Mouse (Mus musculus) Patski (cell line): ENCODE results near the gene Olfr193. TPM values are rescaled to one million over a fixed set of nuclear protein-coding genes. Genes with fewer than 3 reads are reported as not detected.
"Not testable (repeated sequence)": the region's sequence is repeated elsewhere in the genome, so short reads cannot be mapped to it uniquely, and the experiment has no call there.

Experiments used
- ATAC-seq: fragments of 100-300 bp; one replicate; pipeline ENCODE4 v1.8.0; 2021
- CTCF ChIA-PET: fragments of 350-600 bp; sonication (Branson Sonifier 250); formaldehyde crosslinking; loops from one replicate; lab custom pipeline; 2022; ENCODE audit warnings: inconsistent platforms; lab: Charles Lee
- POLR2A ChIA-PET: fragments of 350-600 bp; sonication (Branson Sonifier 250); formaldehyde crosslinking; loops from one replicate; lab custom pipeline; 2022; ENCODE audit warnings: antibody characterized with exemption, inconsistent platforms; lab: Charles Lee
- DNase-seq: peaks from one replicate; pipeline ENCODE4 v3.0.0-alpha.2; 2011; ENCODE audit warnings: low read depth, low spot score
- H3K27me3 ChIP-seq: fragments of 371-371 bp; one replicate; pipeline ENCODE4 v1.5.1; 2021
- CTCF ChIP-seq: fragments of 100-300 bp; IDR thresholded peaks from one replicate; pipeline ENCODE4 v1.5.1; 2021
- in situ Hi-C: fragments of 300-500 bp; cut with MboI; formaldehyde crosslinking; loops from 3 replicates; pipeline ENCODE4 v1.11.1; 2018; ENCODE audit warnings: low pct_unique_long_range_greater_than_20kb, mixed read lengths
- polyA plus RNA-seq: library from polyadenylated mRNA; unstranded; gene quantifications from one replicate; pipeline ENCODE4 v1.2.3, GENCODE M21; 2021

Gene Olfr193
- not detected for polyA plus RNA-seq

DNA sequence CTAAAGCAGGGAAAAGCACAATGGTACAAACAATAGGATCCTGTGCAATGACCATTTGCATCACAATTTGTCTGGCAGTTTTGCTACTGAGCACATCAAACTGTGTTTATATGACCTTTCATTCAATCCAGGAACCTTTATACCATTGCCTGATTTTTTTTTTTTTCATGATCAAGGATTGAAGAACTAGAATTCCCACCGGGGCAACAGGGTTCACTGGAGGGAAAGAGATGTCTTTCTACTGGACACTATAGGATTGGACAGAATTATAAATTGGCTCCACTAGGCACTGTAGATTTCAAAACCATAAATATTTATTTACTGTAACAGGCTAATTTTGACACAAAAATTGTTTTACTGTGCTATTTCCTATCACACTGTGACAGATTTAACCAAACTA, at the start of gene Olfr193:
TSS of gene Olfr193 (minus strand) at position 101 of the 400 bp plus-strand sequence.
- H3K27me3 ChIP-seq, result no peaks in the 10 kb centered on the region
- TF ChIP-seq CTCF, result no peak
- ChIA-PET CTCF (no interaction called here), POLR2A (no interaction called here)
- in situ Hi-C loops, result no loop called here
- no peak for ATAC-seq
- DNase-seq, result no peak

GRCm38 (mm10) chr16:59151996-59152395, 40.3 kb upstream of the Olfr193 start:
- CTCF ChIA-PET, result no interaction called here
- no peaks in the 10 kb centered on the region for H3K27me3 ChIP-seq
- ATAC-seq, result no peak
- TF ChIP-seq CTCF, result no peak
- in situ Hi-C loops, result no loop called here
- no peak for DNase-seq
- POLR2A ChIA-PET, result no interaction called here

GRCm38 (mm10) chr16:59146746-59147145, 35.1 kb upstream of the Olfr193 start, which contains the start of gene Olfr195:
Gene Olfr195 (plus strand): TSS chr16:59147046.
- H3K27me3 ChIP-seq, result no peaks in the 10 kb centered on the region
- DNase-seq, result no peak
- ATAC-seq, result no peak
- no peak for TF ChIP-seq CTCF
- in situ Hi-C loops, result no loop called here
- POLR2A ChIA-PET, result no interaction called here
- CTCF ChIA-PET, result no interaction called here

DNA sequence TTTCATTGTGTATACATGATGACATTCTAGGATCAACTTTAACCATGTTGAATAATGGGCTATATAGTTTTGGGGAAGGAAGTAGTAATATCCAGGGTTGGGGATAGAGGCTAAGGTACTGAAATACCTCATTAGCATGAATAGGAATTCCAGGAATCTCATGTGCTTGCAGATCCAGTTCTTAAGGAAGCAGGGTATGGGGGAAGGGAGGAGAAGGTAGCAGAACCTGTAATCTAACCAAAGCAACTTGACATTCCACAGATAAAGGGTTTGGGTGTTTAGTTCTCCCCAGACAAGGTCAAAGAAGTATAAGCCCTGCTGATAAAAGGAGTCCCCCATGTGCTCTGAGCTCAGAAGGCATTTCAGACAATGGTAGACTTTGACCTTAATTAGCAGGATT, 29.4 kb upstream of the Olfr193 start:
- no peak for ATAC-seq
- CTCF ChIA-PET, result no interaction called here

DNA sequence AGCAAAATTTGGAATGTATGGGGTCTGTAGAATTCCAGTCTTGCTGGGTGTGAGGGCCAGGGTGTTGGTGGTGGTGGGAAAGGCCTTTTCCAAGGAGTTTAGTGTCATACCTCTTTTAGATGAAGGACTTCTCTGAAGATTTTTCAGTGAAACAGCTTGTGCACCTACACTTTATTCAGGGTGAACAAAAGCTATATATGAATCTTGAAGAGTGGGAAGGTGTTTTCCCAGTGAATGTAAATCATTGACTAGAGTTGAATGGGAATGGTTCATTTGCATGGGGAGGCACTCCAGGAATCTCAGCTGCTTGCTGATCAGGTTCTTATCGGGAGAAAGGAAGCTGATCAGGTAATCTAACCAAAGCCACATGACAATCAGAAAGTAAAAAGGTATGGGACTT, 19.1 kb upstream of the Olfr193 start:
- no peak for DNase-seq
- TF ChIP-seq CTCF, result no peak
- ChIA-PET CTCF (no interaction called here), POLR2A (no interaction called here)
- no peak for ATAC-seq
- in situ Hi-C loops, result no loop called here
- H3K27me3 ChIP-seq, result no peaks in the 10 kb centered on the region

More for the DNA sequence above, 29.4 kb upstream of the Olfr193 start:
- no peak for TF ChIP-seq CTCF
- POLR2A ChIA-PET, result no interaction called here
- no peak for DNase-seq
- no peaks in the 10 kb centered on the region for H3K27me3 ChIP-seq
- in situ Hi-C loops, result no loop called here

DNA sequence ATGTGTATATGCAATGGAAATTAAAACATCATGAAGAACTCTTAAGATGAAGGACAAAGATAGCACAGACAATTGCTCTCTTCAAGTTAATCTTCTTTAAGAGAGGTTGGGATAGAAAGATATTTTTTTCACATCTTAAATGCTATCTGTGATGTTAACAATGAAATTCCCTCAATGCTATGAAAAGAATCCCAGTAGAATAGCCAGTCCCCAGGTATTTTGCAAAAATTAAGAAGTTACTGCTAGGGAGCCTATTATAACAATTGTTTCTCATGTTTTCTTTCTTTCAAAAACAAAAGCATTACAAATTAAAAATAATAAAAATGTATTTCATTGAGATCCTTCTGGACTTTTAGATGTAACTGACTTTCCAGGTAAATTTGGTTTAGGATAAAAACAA, 9.3 kb upstream of the Olfr193 start, which contains the start of gene Olfr194:
TSS of gene Olfr194 (minus strand) at position 101 of the 400 bp plus-strand sequence.
- TF ChIP-seq CTCF, result no peak
- no peaks in the 10 kb centered on the region for H3K27me3 ChIP-seq
- in situ Hi-C loops, result no loop called here
- no peak for DNase-seq
- ATAC-seq, result no peak
- ChIA-PET POLR2A (no interaction called here), CTCF (no interaction called here)

GRCm38 (mm10) chr16:59108522-59108921, 3.2 kb downstream of the Olfr193 start:
- POLR2A ChIA-PET, in situ Hi-C loops, H3K27me3 ChIP-seq, ATAC-seq, CTCF ChIA-PET, DNase-seq: not testable (repeated sequence)

DNA sequence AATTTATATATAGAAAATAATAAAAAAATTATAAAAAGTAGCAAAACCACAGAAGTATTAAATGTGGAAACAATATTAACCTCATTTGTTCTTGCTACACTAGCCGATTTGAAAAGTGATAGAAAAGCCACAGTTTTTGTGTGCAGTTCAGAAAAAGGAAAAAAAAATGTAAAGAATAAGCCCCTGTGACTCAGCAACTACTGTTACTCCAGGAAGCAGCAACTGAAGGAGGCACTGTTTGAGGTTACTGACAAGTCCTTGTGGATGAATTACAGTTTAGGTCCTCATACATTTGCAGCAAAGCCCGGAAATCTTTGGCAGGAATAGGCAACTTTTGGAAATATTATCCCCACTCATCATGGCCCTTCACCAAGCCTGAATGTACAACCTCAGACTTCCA, 6.4 kb downstream of the Olfr193 start:
- POLR2A ChIA-PET, result no interaction called here
- no peak for DNase-seq
- ATAC-seq, result no peak
- in situ Hi-C loops, result no loop called here
- no peak for TF ChIP-seq CTCF
- CTCF ChIA-PET, result no interaction called here
- no peaks in the 10 kb centered on the region for H3K27me3 ChIP-seq

- ATAC-seq, POLR2A ChIA-PET, DNase-seq, CTCF ChIA-PET, H3K27me3 ChIP-seq: not testable (repeated sequence)
- in situ Hi-C loops, result loop anchor here (5.0 kb wide), 1 partner anchor 37 kb away; no protein-coding TSS in a partner anchor
Measured at GRCm38 (mm10) chr16:59089722-59090121, 22.0 kb downstream of the Olfr193 start, which contains the start of gene Olfr191. Gene Olfr191 (minus strand): TSS chr16:59089822.

- not testable (repeated sequence) for ATAC-seq
Measured at GRCm38 (mm10) chr16:59081113-59081512, 30.6 kb downstream of the Olfr193 start.

GRCm38 (mm10) chr16:59077905-59078304, 33.8 kb downstream of the Olfr193 start, which contains the start of gene Olfr190:
Gene Olfr190 (minus strand): TSS chr16:59078005.
- CTCF ChIA-PET, result no interaction called here
- no peak for TF ChIP-seq CTCF
- in situ Hi-C loops, result no loop called here
- POLR2A ChIA-PET, result no interaction called here
- H3K27me3 ChIP-seq, result no peaks in the 10 kb centered on the region
- no peak for DNase-seq
- no peak for ATAC-seq

More at GRCm38 (mm10) chr16:59081113-59081512, 30.6 kb downstream of the Olfr193 start:
- in situ Hi-C loops, POLR2A ChIA-PET, H3K27me3 ChIP-seq, DNase-seq, CTCF ChIA-PET: not testable (repeated sequence)

DNA sequence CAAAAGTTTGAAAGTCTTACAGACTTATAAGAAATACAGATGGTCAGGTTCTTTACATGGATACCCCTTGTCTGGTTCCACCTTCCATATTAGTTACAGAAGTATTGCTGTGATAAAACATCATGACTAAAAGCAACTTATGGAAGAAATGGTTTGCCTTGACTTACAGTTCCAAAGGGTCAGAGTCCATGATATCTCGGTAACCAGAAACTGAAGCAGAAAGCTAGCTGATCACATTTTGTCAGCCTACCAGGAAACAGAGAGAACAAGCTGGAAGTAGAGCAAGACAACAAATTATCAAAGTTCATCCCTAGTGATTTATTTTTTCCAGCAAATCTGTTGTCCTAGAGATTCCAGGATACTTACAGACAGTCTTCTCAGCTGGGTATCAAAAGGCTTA, 38.2 kb downstream of the Olfr193 start:
- DNase-seq (no peak), ATAC-seq (no peak)
- TF ChIP-seq CTCF, result no peak
- no peaks in the 10 kb centered on the region for H3K27me3 ChIP-seq
- in situ Hi-C loops, result no loop called here
- CTCF ChIA-PET, result no interaction called here
- POLR2A ChIA-PET, result no interaction called here
